Mouse (Mus musculus): ENCODE data around the gene Capn2. TPM values are rescaled to one million over a fixed set of nuclear protein-coding genes. Genes with fewer than 3 reads are reported as not detected.

Gene Capn2
- total and polyA plus RNA-seq, 2 experiments from 2014 or later = 82.1 to 88.2 TPM

- TF ChIP-seq CTCF (IDR thresholded peaks at IDR 0.05) = peak; percentile 94
- Histone ChIP-seq H3K4me1 (ENCODE audit: insufficient read depth, low read length) (no peaks in the 10 kb centered on the region), H3K27me3 (ENCODE audit: insufficient read depth, low read length) (no peaks in the 10 kb centered on the region), H3K27ac (ENCODE audit: low read depth, low read length) (no peak overlapping the region), H3K4me3 (ENCODE audit: low read depth, low read length) (no peak overlapping the region), H3K9ac (replicated peaks; ENCODE audit: low read length, poor library complexity, severe bottlenecking) (no peak overlapping the region), H3K4me2 (ENCODE audit: low read depth, low read length, poor library complexity, severe bottlenecking) (no peak overlapping the region), H3K9me3 (ENCODE audit: low read length) (no peaks in the 10 kb centered on the region), H3K36me3 (ENCODE audit: insufficient read depth, low read length) (no peaks in the 10 kb centered on the region)
- ATAC-seq (ENCODE audit: low FRiP score) = peak; percentile 66
- WGBS = 30% methylated on average over 3 of the region's 3 CpGs
- peak; percentile 83 for DNase-seq (ENCODE audit: low spot score)
Measured at GRCm38 (mm10) chr1:182560390-182561098, 43.1 kb upstream of the Capn2 start.

GRCm38 (mm10) chr1:182559530-182559929, 42.1 kb upstream of the Capn2 start:
- ATAC-seq (ENCODE audit: low FRiP score) = no peak
- WGBS = 90% methylated on average over 10 of the region's 11 CpGs
- no peak overlapping the region for H3K9ac ChIP-seq (replicated peaks; ENCODE audit: low read length, poor library complexity, severe bottlenecking)

GRCm38 (mm10) chr1:182558271-182558670, 40.9 kb upstream of the Capn2 start:
- ATAC-seq (ENCODE audit: low FRiP score) (no peak), DNase-seq (ENCODE audit: low spot score) (no peak)
- Histone ChIP-seq H3K36me3 (ENCODE audit: insufficient read depth, low read length) (no peaks in the 10 kb centered on the region), H3K9me3 (ENCODE audit: low read length) (no peaks in the 10 kb centered on the region), H3K4me3 (ENCODE audit: low read depth, low read length) (no peak overlapping the region), H3K9ac (replicated peaks; ENCODE audit: low read length, poor library complexity, severe bottlenecking) (no peak overlapping the region), H3K4me1 (ENCODE audit: insufficient read depth, low read length) (no peaks in the 10 kb centered on the region), H3K27ac (ENCODE audit: low read depth, low read length) (no peak overlapping the region), H3K27me3 (ENCODE audit: insufficient read depth, low read length) (no peaks in the 10 kb centered on the region), H3K4me2 (ENCODE audit: low read depth, low read length, poor library complexity, severe bottlenecking) (no peak overlapping the region)
- no peak for TF ChIP-seq CTCF (IDR thresholded peaks at IDR 0.05)
- WGBS = 86% methylated on average over 4 of the region's 4 CpGs

More at GRCm38 (mm10) chr1:182559530-182559929, 42.1 kb upstream of the Capn2 start:
- TF ChIP-seq CTCF (IDR thresholded peaks at IDR 0.05) = no peak
- Histone ChIP-seq H3K27me3 (ENCODE audit: insufficient read depth, low read length) (no peaks in the 10 kb centered on the region), H3K4me1 (ENCODE audit: insufficient read depth, low read length) (no peaks in the 10 kb centered on the region), H3K4me3 (ENCODE audit: low read depth, low read length) (no peak overlapping the region), H3K36me3 (ENCODE audit: insufficient read depth, low read length) (no peaks in the 10 kb centered on the region), H3K27ac (ENCODE audit: low read depth, low read length) (no peak overlapping the region), H3K9me3 (ENCODE audit: low read length) (no peaks in the 10 kb centered on the region), H3K4me2 (ENCODE audit: low read depth, low read length, poor library complexity, severe bottlenecking) (no peak overlapping the region)
- no peak for DNase-seq (ENCODE audit: low spot score)

- no peak overlapping the region for H3K4me3 ChIP-seq (ENCODE audit: low read depth, low read length)
- H3K36me3 ChIP-seq (ENCODE audit: insufficient read depth, low read length) = no peaks in the 10 kb centered on the region
- H3K4me2 ChIP-seq (ENCODE audit: low read depth, low read length, poor library complexity, severe bottlenecking) = no peak overlapping the region
- H3K4me1 ChIP-seq (ENCODE audit: insufficient read depth, low read length) = no peaks in the 10 kb centered on the region
- H3K27me3 ChIP-seq (ENCODE audit: insufficient read depth, low read length) = no peaks in the 10 kb centered on the region
- WGBS = 54% methylated on average over 12 of the region's 12 CpGs
- H3K27ac ChIP-seq (ENCODE audit: low read depth, low read length) = no peak overlapping the region
- peak; percentile 85 for TF ChIP-seq CTCF (IDR thresholded peaks at IDR 0.05)
- DNase-seq (ENCODE audit: low spot score) (peak; percentile 69), ATAC-seq (ENCODE audit: low FRiP score) (peak; percentile 83)
- no peak overlapping the region for H3K9ac ChIP-seq (replicated peaks; ENCODE audit: low read length, poor library complexity, severe bottlenecking)
- H3K9me3 ChIP-seq (ENCODE audit: low read length) = no peaks in the 10 kb centered on the region
Measured at GRCm38 (mm10) chr1:182553649-182554375, 36.4 kb upstream of the Capn2 start.

GRCm38 (mm10) chr1:182550761-182551160, 33.4 kb upstream of the Capn2 start:
- Histone ChIP-seq H3K4me2 (ENCODE audit: low read depth, low read length, poor library complexity, severe bottlenecking) (no peak overlapping the region), H3K9ac (replicated peaks; ENCODE audit: low read length, poor library complexity, severe bottlenecking) (no peak overlapping the region), H3K4me1 (ENCODE audit: insufficient read depth, low read length) (no peaks in the 10 kb centered on the region), H3K36me3 (ENCODE audit: insufficient read depth, low read length) (no peaks in the 10 kb centered on the region), H3K4me3 (ENCODE audit: low read depth, low read length) (no peak overlapping the region), H3K27ac (ENCODE audit: low read depth, low read length) (no peak overlapping the region), H3K9me3 (ENCODE audit: low read length) (no peaks in the 10 kb centered on the region), H3K27me3 (ENCODE audit: insufficient read depth, low read length) (no peaks in the 10 kb centered on the region)
- TF ChIP-seq CTCF (IDR thresholded peaks at IDR 0.05) = no peak
- WGBS = 80% methylated on average over 8 of the region's 8 CpGs
- no peak for DNase-seq (ENCODE audit: low spot score)
- ATAC-seq (ENCODE audit: low FRiP score) = no peak

GRCm38 (mm10) chr1:182543906-182544305, 26.5 kb upstream of the Capn2 start:
- no peaks in the 10 kb centered on the region for H3K27me3 ChIP-seq (ENCODE audit: insufficient read depth, low read length)
- H3K4me3 ChIP-seq (ENCODE audit: low read depth, low read length) = no peak overlapping the region
- no peaks in the 10 kb centered on the region for H3K4me1 ChIP-seq (ENCODE audit: insufficient read depth, low read length)
- ATAC-seq (ENCODE audit: low FRiP score) = no peak
- H3K27ac ChIP-seq (ENCODE audit: low read depth, low read length) = no peak overlapping the region
- no peak overlapping the region for H3K4me2 ChIP-seq (ENCODE audit: low read depth, low read length, poor library complexity, severe bottlenecking)
- no peaks in the 10 kb centered on the region for H3K36me3 ChIP-seq (ENCODE audit: insufficient read depth, low read length)
- 64% methylated on average over 1 of the region's 1 CpGs for WGBS
- H3K9me3 ChIP-seq (ENCODE audit: low read length) = no peaks in the 10 kb centered on the region
- H3K9ac ChIP-seq (replicated peaks; ENCODE audit: low read length, poor library complexity, severe bottlenecking) = no peak overlapping the region
- TF ChIP-seq CTCF (IDR thresholded peaks at IDR 0.05) = no peak
- no peak for DNase-seq (ENCODE audit: low spot score)
